Mouse (Mus musculus) spleen, adult 2 months (tissue): ENCODE measurements around the gene Gramd1c.

ENCODE experiments used
- CTCF ChIP-seq: fragments of 200-500 bp; IDR thresholded peaks from 2 replicates; pipeline ENCODE4 v1.5.1; 2011; ENCODE audit warnings: mild to moderate bottlenecking, inconsistent platforms; ENCODE audit not compliant: insufficient read depth, insufficient read length, insufficient replicate concordance; ENCODE audit errors: extremely low read depth
- POLR2A ChIP-seq: fragments of 200-500 bp; IDR thresholded peaks from 2 replicates; pipeline ENCODE4 v1.6.1; 2011; ENCODE audit warnings: low read depth, low read length, inconsistent platforms

GRCm38 (mm10) chr16:44002086-44002485 lies 61.1 kb downstream of the Gramd1c start:
- no peak for TF ChIP-seq CTCF
- TF ChIP-seq POLR2A = no peak
